Mouse (Mus musculus) intestine, embryonic 14.5 days (tissue): ENCODE results near the gene Zdhhc22. TPM values are rescaled to one million over a fixed set of nuclear protein-coding genes. Genes with fewer than 3 reads are reported as not detected.

Experiments
- ATAC-seq: fragments of 200-750 bp; cut with Nextera tagmentation; replicated peaks from 2 replicates; pipeline ENCODE4 v1.8.0; 2017; ENCODE audit warnings: low read depth, moderate number of reproducible peaks, moderate TSS enrichment, moderate library complexity; ENCODE audit not compliant: low FRiP score, low TSS enrichment
- DNase-seq: peaks from one replicate; pipeline ENCODE4 v3.0.0-alpha.2; 2018; ENCODE audit warnings: low spot score
- H3K27ac ChIP-seq: fragments of 300-500 bp; sonication (generic); 2 replicates; pipeline ENCODE4 v1.5.1; 2014; ENCODE audit warnings: low read depth, mild to moderate bottlenecking, control low read depth
- H3K27me3 ChIP-seq: fragments of 300-500 bp; sonication (generic); replicated peaks from 2 replicates; pipeline ENCODE4 v1.6.1; 2014; ENCODE audit warnings: low read length, control low read depth; ENCODE audit not compliant: control insufficient read depth, insufficient read depth
- H3K36me3 ChIP-seq: fragments of 300-500 bp; sonication (generic); 2 replicates; pipeline ENCODE4 v1.6.1; 2014; ENCODE audit warnings: low read length, control low read depth; ENCODE audit not compliant: control insufficient read depth, insufficient read depth
- H3K4me1 ChIP-seq: fragments of 300-500 bp; sonication (generic); replicated peaks from 2 replicates; pipeline ENCODE4 v1.6.1; 2014; ENCODE audit warnings: low read length, control low read depth, mixed read lengths; ENCODE audit not compliant: control insufficient read depth, insufficient read depth
- H3K4me2 ChIP-seq: fragments of 300-500 bp; sonication (generic); 2 replicates; pipeline ENCODE4 v1.6.1; 2014; ENCODE audit warnings: low read length
- H3K4me3 ChIP-seq: fragments of 300-500 bp; sonication (generic); 2 replicates; pipeline ENCODE4 v1.5.1; 2014; ENCODE audit warnings: low read depth, low read length, control low read depth, mixed read lengths
- H3K9ac ChIP-seq: fragments of 300-500 bp; sonication (generic); 2 replicates; pipeline ENCODE4 v1.6.1; 2014; ENCODE audit warnings: mild to moderate bottlenecking, low read length
- H3K9me3 ChIP-seq: fragments of 300-500 bp; sonication (generic); 2 replicates; pipeline ENCODE4 v1.6.1; 2016; ENCODE audit warnings: low read length, control low read depth; ENCODE audit not compliant: control insufficient read depth
- WGBS: fragments of 180-500 bp; shearing (Covaris S2); extraction: QIAGEN DNeasy Blood & Tissue Kit; methylation state at CpG from one replicate; pipeline ENCODE4 v1.1.7; 2014; 5-methylcytosine and 5-hydroxymethylcytosine counted together
- microRNA-seq: library from miRNA; unstranded; fragments of <30 nt; microRNA quantifications from one replicate; pipeline ENCODE4, GENCODE M21; 2016
- polyA plus RNA-seq: library from polyadenylated mRNA; unstranded; fragments of >200 nt; fragmentation: Nextera tagmentation; extraction: Ambion mirVana; gene quantifications from 2 replicates; pipeline ENCODE4 v1.2.1, GENCODE M21; 2014

Zdhhc22 gene
- polyA plus RNA-seq, 1 experiment from 2014 or later = 0.15 TPM

DNA sequence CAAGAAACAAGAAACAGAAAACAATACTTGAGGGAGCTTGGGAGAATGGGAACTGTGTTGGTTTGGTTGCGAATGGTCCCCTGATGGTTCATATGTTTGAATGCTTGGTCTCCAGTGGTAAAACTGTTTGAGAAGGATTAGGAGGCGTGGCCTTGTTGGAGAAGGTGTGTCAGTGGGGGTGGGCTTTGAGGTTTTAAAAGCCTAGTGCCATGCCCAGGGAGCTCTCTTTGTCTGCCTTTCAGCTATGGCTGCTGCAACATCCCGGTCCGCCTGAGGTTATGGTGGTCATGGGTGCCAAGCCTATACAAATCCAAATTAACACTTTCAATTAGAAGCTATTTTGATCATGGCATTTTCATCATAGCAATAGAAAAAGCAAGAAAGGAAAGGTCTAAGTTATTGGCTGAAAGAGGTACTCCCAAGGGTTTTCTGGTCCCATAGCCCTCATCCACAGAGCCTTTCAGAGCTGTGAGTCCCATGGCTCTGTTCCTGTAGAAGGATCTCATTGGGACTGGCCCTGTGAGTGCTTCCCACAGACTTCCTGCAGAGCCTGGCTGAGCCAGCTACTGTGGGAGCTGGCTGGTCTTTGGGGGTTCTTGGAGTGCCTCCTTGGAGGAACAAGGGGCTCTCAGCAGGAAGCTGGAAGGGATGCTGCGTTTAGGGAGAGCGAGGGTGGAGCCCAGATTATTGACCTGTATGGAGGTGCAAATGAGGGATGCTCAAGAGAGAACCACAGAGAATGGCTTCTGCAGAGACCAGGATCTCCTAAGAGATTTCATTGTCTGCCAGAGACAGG lies 59.1 kb downstream of the Zdhhc22 start:
- H3K4me2 ChIP-seq = no peak overlapping the region
- peaks cover 3% of the 10 kb centered on the region; the same call in 1 of the 2 replicates for H3K9me3 ChIP-seq
- H3K9ac ChIP-seq = no peak overlapping the region
- no peaks in the 10 kb centered on the region for H3K36me3 ChIP-seq
- no peak overlapping the region for H3K27ac ChIP-seq
- no peaks in the 10 kb centered on the region for H3K4me1 ChIP-seq
- no peak overlapping the region for H3K4me3 ChIP-seq
- H3K27me3 ChIP-seq = no peaks in the 10 kb centered on the region
- DNase-seq (no peak), ATAC-seq (no peak)
- WGBS = 75% methylated on average over 6 of the region's 6 CpGs

Small RNA genes within 50 kb of the gene (microRNA-seq; reads per million reads assigned to microRNA genes)
- not detected for gene Gm25847

Other genes with a start within 250 kb of the Zdhhc22 start
- 16.3 and 18.4 TPM in 2 replicates for gene Irf2bpl, start 105.6 kb downstream of the Zdhhc22 start, polyA plus RNA-seq
- 16.3 and 16.9 TPM in 2 replicates for gene Cipc, start 43.4 kb downstream of the Zdhhc22 start, polyA plus RNA-seq
- 0.62 and 1.0 TPM in 2 replicates for gene Tmem63c, start 30.9 kb upstream of the Zdhhc22 start, polyA plus RNA-seq
- 1.0 and 1.8 TPM in 2 replicates for gene Ngb, start 112.1 kb upstream of the Zdhhc22 start, polyA plus RNA-seq
- gene Gstz1, start 156.7 kb upstream of the Zdhhc22 start, polyA plus RNA-seq = 47.7 and 48.8 TPM in 2 replicates
- 17.1 and 19.2 TPM in 2 replicates for gene Pomt2, start 157.5 kb upstream of the Zdhhc22 start, polyA plus RNA-seq
- gene Samd15, start 209.3 kb upstream of the Zdhhc22 start, polyA plus RNA-seq = 1.1 and 1.4 TPM in 2 replicates
- 2.6 TPM in 2 replicates for gene Tmed8, start 210.0 kb upstream of the Zdhhc22 start, polyA plus RNA-seq
- 0.30 and 0.73 TPM in 2 replicates for gene Noxred1, start 248.3 kb upstream of the Zdhhc22 start, polyA plus RNA-seq